Mouse (Mus musculus) intestine, embryonic 16.5 days (tissue): ENCODE measurements around the gene Dgcr2. TPM values are rescaled to one million over a fixed set of nuclear protein-coding genes. Genes with fewer than 3 reads are reported as not detected.

ENCODE experiments used
- ATAC-seq: fragments of 200-750 bp; cut with Nextera tagmentation; 2 replicates; pipeline ENCODE4 v1.8.0; 2017; ENCODE audit warnings: moderate TSS enrichment, moderate library complexity
- H3K27ac ChIP-seq: fragments of 300-500 bp; sonication (generic); 2 replicates; pipeline ENCODE4 v1.5.1; 2014; ENCODE audit warnings: mild to moderate bottlenecking, low read length
- H3K27me3 ChIP-seq: fragments of 300-500 bp; sonication (generic); replicated peaks from 2 replicates; pipeline ENCODE4 v1.6.1; 2014; ENCODE audit warnings: low read length, control low read depth, mixed read lengths; ENCODE audit not compliant: control insufficient read depth, insufficient read depth
- H3K36me3 ChIP-seq: fragments of 300-500 bp; sonication (generic); 2 replicates; pipeline ENCODE4 v1.6.1; 2014; ENCODE audit warnings: low read length, control low read depth; ENCODE audit not compliant: control insufficient read depth, insufficient read depth
- H3K4me1 ChIP-seq: fragments of 300-500 bp; sonication (generic); 2 replicates; pipeline ENCODE4 v1.6.1; 2014; ENCODE audit warnings: low read length, control low read depth, mixed read lengths; ENCODE audit not compliant: control insufficient read depth, insufficient read depth
- H3K4me2 ChIP-seq: fragments of 300-500 bp; sonication (generic); 2 replicates; pipeline ENCODE4 v1.6.1; 2014; ENCODE audit warnings: low read depth, low read length, control low read depth
- H3K4me3 ChIP-seq: fragments of 300-500 bp; sonication (generic); 2 replicates; pipeline ENCODE4 v1.5.1; 2014; ENCODE audit warnings: mild to moderate bottlenecking, low read length
- H3K9ac ChIP-seq: fragments of 300-500 bp; sonication (generic); 2 replicates; pipeline ENCODE4 v1.6.1; 2014; ENCODE audit warnings: low read depth, low read length
- H3K9me3 ChIP-seq: fragments of 300-500 bp; sonication (generic); 2 replicates; pipeline ENCODE4 v1.6.1; 2016; ENCODE audit warnings: low read length, control low read depth; ENCODE audit not compliant: control insufficient read depth
- WGBS: fragments of 180-500 bp; shearing (Covaris S2); extraction: QIAGEN DNeasy Blood & Tissue Kit; methylation state at CpG from one replicate; pipeline ENCODE4 v1.1.7; 2014; 5-methylcytosine and 5-hydroxymethylcytosine counted together
- polyA plus RNA-seq: library from polyadenylated mRNA; unstranded; fragments of >200 nt; fragmentation: Nextera tagmentation; extraction: Ambion mirVana; gene quantifications from 2 replicates; pipeline ENCODE4 v1.2.1, GENCODE M21; 2015

The Dgcr2 gene
- polyA plus RNA-seq, 1 experiment from 2014 or later, result 65.4 TPM

- H3K9ac ChIP-seq, result no peak overlapping the region
- H3K27me3 ChIP-seq, result no peaks in the 10 kb centered on the region
- ATAC-seq, result no peak
- no peak overlapping the region for H3K4me2 ChIP-seq
- H3K9me3 ChIP-seq, result no peaks in the 10 kb centered on the region
- H3K4me3 ChIP-seq, result no peak overlapping the region
- H3K27ac ChIP-seq, result no peak overlapping the region
- H3K4me1 ChIP-seq, result no peaks in the 10 kb centered on the region
- peaks cover 25% of the 10 kb centered on the region for H3K36me3 ChIP-seq
Measured at GRCm38 (mm10) chr16:17858592-17858991, 39.8 kb downstream of the Dgcr2 start.

GRCm38 (mm10) chr16:17857157-17857556, 41.2 kb downstream of the Dgcr2 start:
- 78% methylated on average over 7 of the region's 7 CpGs for WGBS
- Histone ChIP-seq H3K9ac (no peak overlapping the region), H3K4me2 (no peak overlapping the region), H3K27me3 (no peaks in the 10 kb centered on the region), H3K36me3 (peaks cover 25% of the 10 kb centered on the region), H3K4me3 (no peak overlapping the region), H3K27ac (no peak overlapping the region), H3K4me1 (no peaks in the 10 kb centered on the region), H3K9me3 (no peaks in the 10 kb centered on the region)
- ATAC-seq, result no peak

- WGBS, result 79% methylated on average over 2 of the region's 2 CpGs
- no peaks in the 10 kb centered on the region for H3K27me3 ChIP-seq
- H3K9me3 ChIP-seq, result no peaks in the 10 kb centered on the region
- no peaks in the 10 kb centered on the region for H3K4me1 ChIP-seq
- no peak for ATAC-seq
- no peak overlapping the region for H3K27ac ChIP-seq
- H3K9ac ChIP-seq, result no peak overlapping the region
- no peak overlapping the region for H3K4me2 ChIP-seq
- no peak overlapping the region for H3K4me3 ChIP-seq
- peaks cover 18% of the 10 kb centered on the region for H3K36me3 ChIP-seq
Measured at GRCm38 (mm10) chr16:17853263-17853662, 45.1 kb downstream of the Dgcr2 start.

GRCm38 (mm10) chr16:17851860-17852259, 46.5 kb downstream of the Dgcr2 start:
- H3K9me3 ChIP-seq, result no peaks in the 10 kb centered on the region
- no peak for ATAC-seq
- H3K36me3 ChIP-seq, result peaks cover 10% of the 10 kb centered on the region
- 96% methylated on average over 1 of the region's 1 CpGs for WGBS
- no peaks in the 10 kb centered on the region for H3K4me1 ChIP-seq
- H3K27ac ChIP-seq, result no peak overlapping the region
- no peak overlapping the region for H3K9ac ChIP-seq
- no peaks in the 10 kb centered on the region for H3K27me3 ChIP-seq
- no peak overlapping the region for H3K4me2 ChIP-seq
- no peak overlapping the region for H3K4me3 ChIP-seq

GRCm38 (mm10) chr16:17851331-17851730, 47.0 kb downstream of the Dgcr2 start:
- no peaks in the 10 kb centered on the region for H3K9me3 ChIP-seq
- no peak overlapping the region for H3K4me3 ChIP-seq
- H3K27me3 ChIP-seq, result no peaks in the 10 kb centered on the region
- peaks cover 5% of the 10 kb centered on the region for H3K36me3 ChIP-seq
- no peak overlapping the region for H3K4me2 ChIP-seq
- H3K27ac ChIP-seq, result no peak overlapping the region
- H3K9ac ChIP-seq, result no peak overlapping the region
- H3K4me1 ChIP-seq, result no peaks in the 10 kb centered on the region
- ATAC-seq, result no peak
- 93% methylated on average over 5 of the region's 5 CpGs for WGBS

GRCm38 (mm10) chr16:17849486-17849885, 48.9 kb downstream of the Dgcr2 start:
- H3K4me2 ChIP-seq, result no peak overlapping the region
- H3K4me1 ChIP-seq, result no peaks in the 10 kb centered on the region
- H3K27me3 ChIP-seq, result no peaks in the 10 kb centered on the region
- peaks cover 9% of the 10 kb centered on the region for H3K36me3 ChIP-seq
- no peak overlapping the region for H3K27ac ChIP-seq
- no peak overlapping the region for H3K9ac ChIP-seq
- no peaks in the 10 kb centered on the region for H3K9me3 ChIP-seq
- no peak for ATAC-seq
- H3K4me3 ChIP-seq, result no peak overlapping the region
- 84% methylated on average over 6 of the region's 6 CpGs for WGBS

GRCm38 (mm10) chr16:17848928-17849327, 49.4 kb downstream of the Dgcr2 start:
- no peak for ATAC-seq
- no peak overlapping the region for H3K4me2 ChIP-seq
- no peak overlapping the region for H3K27ac ChIP-seq
- WGBS, result 24% methylated on average over 1 of the region's 1 CpGs
- H3K36me3 ChIP-seq, result peaks cover 13% of the 10 kb centered on the region
- no peaks in the 10 kb centered on the region for H3K27me3 ChIP-seq
- no peaks in the 10 kb centered on the region for H3K4me1 ChIP-seq
- no peak overlapping the region for H3K9ac ChIP-seq
- no peaks in the 10 kb centered on the region for H3K9me3 ChIP-seq
- H3K4me3 ChIP-seq, result no peak overlapping the region

GRCm38 (mm10) chr16:17848431-17848830, 49.9 kb downstream of the Dgcr2 start:
- 96% methylated on average over 6 of the region's 6 CpGs for WGBS
- H3K4me1 ChIP-seq, result no peaks in the 10 kb centered on the region
- H3K9me3 ChIP-seq, result no peaks in the 10 kb centered on the region
- ATAC-seq, result no peak
- peaks cover 13% of the 10 kb centered on the region for H3K36me3 ChIP-seq
- H3K4me2 ChIP-seq, result no peak overlapping the region
- H3K9ac ChIP-seq, result no peak overlapping the region
- no peak overlapping the region for H3K27ac ChIP-seq
- H3K4me3 ChIP-seq, result no peak overlapping the region
- H3K27me3 ChIP-seq, result no peaks in the 10 kb centered on the region

- no peaks in the 10 kb centered on the region for H3K27me3 ChIP-seq
- H3K9me3 ChIP-seq, result no peaks in the 10 kb centered on the region
- H3K4me1 ChIP-seq, result no peaks in the 10 kb centered on the region
- no peak overlapping the region for H3K4me2 ChIP-seq
- no peak overlapping the region for H3K9ac ChIP-seq
- peaks cover 27% of the 10 kb centered on the region for H3K36me3 ChIP-seq
- WGBS, result 87% methylated on average over 10 of the region's 10 CpGs
- no peak for ATAC-seq
- H3K27ac ChIP-seq, result no peak overlapping the region
- H3K4me3 ChIP-seq, result no peak overlapping the region
Measured at GRCm38 (mm10) chr16:17843701-17844365, 54.5 kb downstream of the Dgcr2 start.

- Histone ChIP-seq H3K36me3 (peaks cover 22% of the 10 kb centered on the region), H3K4me3 (no peak overlapping the region), H3K4me2 (no peak overlapping the region), H3K9ac (no peak overlapping the region), H3K9me3 (no peaks in the 10 kb centered on the region), H3K27ac (no peak overlapping the region), H3K27me3 (no peaks in the 10 kb centered on the region), H3K4me1 (no peaks in the 10 kb centered on the region)
- no peak for ATAC-seq
- 94% methylated on average over 7 of the region's 7 CpGs for WGBS
Measured at GRCm38 (mm10) chr16:17842437-17842836, 55.9 kb downstream of the Dgcr2 start.
